Mouse (Mus musculus) brain, adult 2 months (tissue): ENCODE measurements around the gene Mettl7a2.

Experiments used
- DNase-seq: peaks from one replicate; pipeline ENCODE4 v3.0.0; 2011; ENCODE audit warnings: low read depth, low spot score

The Mettl7a2 gene

GRCm38 (mm10) chr15:100395561-100395960, 42.6 kb downstream of the Mettl7a2 start:
- DNase-seq = no peak

- DNase-seq = no peak
Measured at GRCm38 (mm10) chr15:100400592-100401250, 47.7 kb downstream of the Mettl7a2 start.

GRCm38 (mm10) chr15:100401811-100402210, 48.8 kb downstream of the Mettl7a2 start:
- DNase-seq = no peak

- no peak for DNase-seq
Measured at GRCm38 (mm10) chr15:100402347-100402746, 49.3 kb downstream of the Mettl7a2 start.

- DNase-seq = no peak
Measured at GRCm38 (mm10) chr15:100402798-100403197, 49.8 kb downstream of the Mettl7a2 start.

GRCm38 (mm10) chr15:100403318-100404000, 50.5 kb downstream of the Mettl7a2 start:
- DNase-seq = no peak

GRCm38 (mm10) chr15:100406088-100406487, 53.1 kb downstream of the Mettl7a2 start:
- DNase-seq = no peak

GRCm38 (mm10) chr15:100410918-100411672, 58.1 kb downstream of the Mettl7a2 start:
- no peak for DNase-seq
